Mouse (Mus musculus): ENCODE data around the gene Il1r2.
A peak's percentile ranks its signal among the peaks of the same experiment; 100 is the strongest.

Gene Il1r2

GRCm38 (mm10) chr1:40061359-40061758 lies 12.5 kb upstream of the Il1r2 start:
- DNase-seq = no peak

GRCm38 (mm10) chr1:40063409-40063808 lies 10.5 kb upstream of the Il1r2 start:
- no peak for DNase-seq

DNA sequence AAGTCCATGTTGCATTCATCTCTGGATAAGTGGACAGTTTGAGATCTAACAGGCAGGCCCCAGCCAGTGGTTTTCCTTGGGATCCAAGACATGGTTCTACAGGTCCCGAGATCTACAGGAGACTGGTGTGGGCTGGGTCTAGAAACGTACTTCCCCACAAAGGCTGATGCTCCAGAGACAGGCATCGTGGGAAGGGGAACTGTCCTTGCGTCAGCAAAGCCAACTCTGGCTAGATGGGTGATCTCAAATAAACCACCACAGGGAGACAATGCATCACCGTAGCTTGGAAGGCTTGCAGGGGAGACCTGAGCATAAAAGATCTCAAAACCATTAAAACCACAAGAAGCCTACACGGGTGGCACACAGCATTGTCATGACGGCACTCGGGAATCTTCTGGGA lies 9.4 kb upstream of the Il1r2 start:
- no peak for DNase-seq

DNA sequence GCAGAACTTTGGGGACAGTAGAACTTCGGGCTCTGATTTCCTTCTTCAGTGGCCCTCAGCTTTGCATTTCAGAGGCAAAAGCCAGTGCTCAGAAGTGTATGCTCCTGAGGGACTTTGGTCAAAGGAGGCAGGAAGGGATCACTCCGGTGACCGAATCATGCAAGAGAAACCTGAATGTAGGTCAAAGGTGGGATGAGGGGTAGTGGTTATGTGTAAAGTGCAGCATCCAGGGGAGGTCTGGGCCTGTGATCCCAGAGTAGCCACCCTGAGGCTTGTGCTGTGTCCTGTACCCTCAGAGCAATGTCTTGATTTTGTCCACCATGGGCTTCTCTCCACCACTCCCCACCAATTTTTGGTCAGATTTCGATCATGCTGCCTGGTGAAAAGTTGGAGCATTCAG lies 1.3 kb upstream of the Il1r2 start:
- DNase-seq = no peak

- DNase-seq = no peak
Measured at GRCm38 (mm10) chr1:40077328-40077727, 3.4 kb downstream of the Il1r2 start.

GRCm38 (mm10) chr1:40081041-40081440 lies 7.2 kb downstream of the Il1r2 start:
- DNase-seq = no peak

GRCm38 (mm10) chr1:40084386-40084785 lies 10.5 kb downstream of the Il1r2 start:
- DNase-seq = no peak

- DNase-seq = peak; percentile 38 to 60
Measured at GRCm38 (mm10) chr1:40085403-40086182, 11.7 kb downstream of the Il1r2 start.

- DNase-seq = no peak
Measured at GRCm38 (mm10) chr1:40091160-40091559, 17.3 kb downstream of the Il1r2 start.

- DNase-seq = no peak
Measured at GRCm38 (mm10) chr1:40092541-40092940, 18.7 kb downstream of the Il1r2 start.

DNA sequence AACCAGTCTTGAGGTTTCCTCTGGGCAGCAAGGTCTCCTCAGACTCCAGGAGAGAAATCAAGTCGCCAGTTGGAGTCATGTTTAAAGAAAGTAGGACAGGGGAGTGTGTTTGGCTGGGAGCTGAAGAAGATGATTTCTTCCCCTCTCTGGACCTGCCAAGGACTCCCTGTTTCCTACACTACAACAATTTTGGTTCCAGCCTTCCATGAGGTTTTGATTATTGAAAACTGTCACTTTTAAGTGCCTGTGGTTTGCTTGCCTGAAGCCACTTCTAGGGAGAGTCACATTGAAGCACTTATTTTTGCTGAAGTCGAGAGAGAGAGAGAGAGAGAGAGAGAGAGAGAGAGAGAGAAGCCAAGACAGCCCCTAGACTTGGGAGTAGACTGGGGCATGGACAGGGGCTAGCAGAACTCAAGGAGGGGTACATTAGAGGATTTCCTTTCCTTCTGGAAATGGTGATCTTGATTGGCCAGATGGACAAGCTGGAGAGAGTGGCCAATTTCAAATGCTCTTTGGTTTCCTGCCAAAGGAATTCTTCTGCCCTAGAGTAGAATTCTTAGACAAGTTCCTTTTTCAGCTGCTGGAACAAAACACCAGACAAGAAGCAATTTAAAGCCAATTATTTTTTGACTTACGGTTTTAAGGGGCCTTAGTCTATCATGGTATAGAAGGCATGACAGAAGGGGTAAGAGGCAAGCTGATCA lies 20.9 kb downstream of the Il1r2 start:
- no peak for DNase-seq

DNA sequence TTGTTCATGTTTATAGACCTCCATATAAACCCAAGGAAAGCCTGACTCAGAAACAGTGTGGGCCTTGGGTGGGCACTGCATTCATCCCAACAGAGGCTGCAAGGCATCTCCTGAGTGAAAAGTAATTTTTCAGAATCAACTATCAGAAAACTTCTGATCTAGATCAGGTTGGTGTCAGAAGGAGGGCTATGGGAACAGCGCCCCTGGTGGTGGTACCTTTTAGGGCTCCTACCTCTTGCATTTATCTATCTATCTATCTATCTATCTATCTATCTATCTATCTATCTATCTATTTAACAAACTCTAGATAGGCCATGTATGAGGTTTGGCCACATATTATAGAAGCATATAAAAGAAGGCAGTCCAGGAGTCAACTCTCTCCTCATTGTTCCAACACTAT lies 21.7 kb downstream of the Il1r2 start:
- peak in 1 of 2 experiments; percentile 8 for DNase-seq

GRCm38 (mm10) chr1:40106306-40106705 lies 32.4 kb downstream of the Il1r2 start:
- DNase-seq = no peak

DNA sequence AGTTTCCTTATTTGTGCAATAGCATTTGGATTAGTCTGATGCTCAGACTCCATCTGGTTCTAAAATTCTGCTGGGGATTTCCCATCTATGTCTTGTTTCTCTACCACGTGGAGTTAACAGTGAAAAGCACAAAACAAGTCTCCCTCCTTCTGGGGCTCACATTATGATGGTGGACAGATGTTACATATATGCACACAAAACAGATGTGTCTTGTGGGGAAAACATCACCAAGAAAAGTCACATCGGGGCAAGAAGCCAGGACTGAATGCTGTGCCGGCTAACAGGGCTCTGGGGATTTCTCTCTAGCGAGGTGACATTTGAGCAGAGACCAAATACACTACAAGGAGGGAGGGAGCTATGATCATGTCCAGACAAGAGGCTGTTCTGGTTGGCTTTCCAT lies 32.8 kb downstream of the Il1r2 start:
- no peak for DNase-seq

DNA sequence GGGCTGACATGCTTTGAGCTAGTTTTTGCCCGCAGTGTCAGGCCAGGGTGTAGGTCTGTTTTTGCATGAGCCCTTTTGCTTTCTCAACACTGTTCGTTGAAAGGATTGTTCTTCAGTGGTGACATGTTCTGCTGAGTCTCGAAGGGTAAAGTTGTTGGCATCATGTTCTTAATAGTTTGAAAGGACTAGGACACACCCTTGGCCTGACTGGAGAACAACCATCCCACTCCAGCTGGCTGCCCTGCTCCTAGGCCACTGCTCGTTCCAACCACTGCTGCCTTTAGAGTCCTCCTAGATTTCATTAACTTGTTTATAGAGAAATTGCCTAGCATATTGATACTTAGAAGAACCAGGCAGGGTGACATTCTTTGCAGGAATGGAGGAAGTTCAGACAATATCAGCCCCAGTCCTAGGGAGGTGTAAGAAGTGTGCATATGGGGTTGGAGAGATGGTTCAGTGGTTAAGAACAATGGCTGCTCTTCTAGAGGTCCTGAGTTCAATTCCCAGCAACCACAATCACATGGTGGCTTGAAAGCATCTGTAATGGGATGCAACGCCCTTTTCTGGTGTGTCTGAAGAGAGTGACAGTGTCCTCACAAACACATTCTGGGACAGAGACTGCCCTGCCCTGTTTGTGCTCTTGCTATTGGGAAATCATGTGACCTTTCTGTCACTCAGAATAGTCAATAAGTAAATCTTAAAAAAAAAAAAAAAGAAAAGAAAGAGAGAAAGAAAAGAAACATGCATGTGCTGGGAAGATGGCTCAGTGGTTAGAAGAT lies 34.3 kb downstream of the Il1r2 start:
- no peak for DNase-seq

- no peak for DNase-seq
Measured at GRCm38 (mm10) chr1:40109736-40110135, 35.9 kb downstream of the Il1r2 start.

DNA sequence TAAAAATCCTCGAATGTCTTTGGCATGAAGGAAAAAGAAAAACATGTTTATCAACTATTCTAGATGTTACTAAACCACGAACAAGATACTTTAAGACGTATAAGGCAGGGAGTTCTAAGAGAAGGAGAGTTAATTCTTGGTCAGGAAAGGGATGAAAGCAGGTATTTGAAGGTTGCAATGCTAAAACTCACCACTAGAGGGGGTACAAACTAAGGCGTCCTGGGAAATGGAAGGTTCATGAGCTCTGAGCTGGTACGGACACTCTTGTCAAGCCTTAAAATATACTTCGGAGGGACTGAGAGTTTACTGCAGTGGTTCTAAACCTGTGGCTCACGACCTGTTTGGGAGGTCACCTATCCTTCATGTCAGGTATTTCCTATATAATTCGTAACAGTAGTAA lies 41.4 kb downstream of the Il1r2 start:
- DNase-seq = peak; percentile 28 to 38

DNA sequence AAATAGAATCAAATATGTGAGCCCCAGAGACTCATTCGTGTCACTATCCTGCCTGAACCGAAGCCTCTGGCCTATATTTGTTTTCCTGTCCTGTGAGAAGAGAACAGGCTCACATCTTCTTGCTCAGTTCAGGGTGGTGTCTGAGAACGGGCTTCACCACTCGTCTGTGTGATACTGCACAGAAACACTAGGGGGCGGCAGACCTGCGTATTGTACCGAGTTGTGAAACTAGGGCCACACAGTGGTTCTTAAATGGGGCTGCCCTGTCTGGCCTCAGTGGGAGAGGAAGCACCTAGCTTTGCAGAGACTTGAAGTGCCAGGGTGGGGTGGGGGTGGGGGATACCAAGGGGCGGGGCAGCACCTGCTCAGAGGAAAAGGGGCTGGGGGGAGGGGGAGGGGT lies 42.5 kb downstream of the Il1r2 start:
- DNase-seq = peak; percentile 47 to 86

DNA sequence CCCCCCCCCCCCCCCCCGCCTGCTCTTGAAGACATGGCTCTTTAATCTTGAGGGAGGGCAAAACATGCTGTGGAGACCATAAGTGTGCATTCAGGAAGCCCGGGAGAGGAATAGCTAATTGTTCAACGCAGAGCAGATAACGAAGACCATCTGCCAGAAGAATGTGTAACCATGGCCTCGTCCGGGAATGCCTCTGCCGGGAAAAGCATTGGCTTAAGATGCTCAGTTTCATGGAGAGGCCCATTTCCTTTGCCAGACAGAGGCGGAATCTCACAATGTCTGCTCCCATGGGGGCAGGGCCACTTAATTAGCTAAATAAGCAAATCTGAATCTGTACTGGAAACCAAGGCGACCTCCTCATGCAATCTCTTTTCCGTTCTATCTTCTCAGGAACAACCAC lies 43.7 kb downstream of the Il1r2 start:
- peak; percentile 8 to 15 for DNase-seq

DNA sequence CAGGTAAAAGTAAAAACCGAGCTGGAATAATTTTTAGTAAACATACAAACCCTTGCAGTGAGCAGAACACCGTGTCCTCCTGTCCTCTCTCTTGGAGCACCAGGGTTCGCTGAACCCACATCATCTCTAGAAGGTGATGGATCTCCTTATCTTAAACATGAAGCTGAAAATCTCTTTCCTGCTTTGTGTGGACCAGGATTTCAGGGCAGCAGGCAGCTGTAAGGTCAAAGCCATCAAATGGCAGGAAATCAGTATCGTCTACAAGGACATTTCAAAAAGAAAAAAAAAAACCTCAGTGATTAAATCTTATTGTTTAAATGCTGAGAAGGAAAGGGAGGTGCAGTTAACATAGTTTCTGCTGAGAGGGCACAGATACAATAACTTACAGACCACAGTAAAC lies 50.4 kb downstream of the Il1r2 start:
- DNase-seq = no peak

DNA sequence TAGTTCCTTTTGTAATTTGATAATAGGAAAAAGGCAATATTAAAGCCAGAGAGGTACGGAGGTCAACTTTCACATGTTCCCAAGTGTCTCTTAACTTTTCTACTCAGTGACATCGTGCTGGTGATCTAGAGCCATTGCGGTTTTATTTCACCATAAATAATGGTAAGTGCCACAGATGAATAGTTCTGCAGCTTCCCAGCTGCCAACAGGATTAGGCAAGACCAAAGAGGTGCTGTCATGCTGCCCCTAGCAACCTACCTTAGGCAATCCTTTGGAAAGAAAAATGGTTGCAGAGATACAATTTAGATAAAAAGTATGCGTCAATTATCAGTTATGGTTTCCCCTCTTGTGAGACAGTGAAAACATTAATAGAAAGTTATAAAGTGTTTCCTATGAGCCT lies 54.6 kb downstream of the Il1r2 start:
- DNase-seq = no peak

DNA sequence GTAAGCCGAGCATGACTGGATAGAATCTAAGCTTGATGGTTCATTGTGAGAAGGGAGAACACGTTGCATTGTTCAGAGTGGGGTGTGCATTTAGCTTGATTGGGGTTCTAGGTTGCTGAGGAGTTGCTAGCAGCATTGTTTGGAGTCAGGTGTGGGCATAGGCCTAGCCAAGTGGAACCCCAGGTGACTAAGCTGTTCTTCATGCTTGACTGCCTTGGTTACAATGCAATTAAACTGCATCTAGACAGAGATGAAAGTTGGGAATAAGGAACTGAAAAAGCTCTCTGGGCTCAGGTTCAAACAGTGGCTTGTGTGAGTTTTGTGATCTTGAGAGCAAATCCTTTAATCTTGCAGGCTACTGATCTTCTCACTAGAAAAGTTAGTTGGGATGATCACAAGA lies 55.4 kb downstream of the Il1r2 start:
- no peak for DNase-seq

DNA sequence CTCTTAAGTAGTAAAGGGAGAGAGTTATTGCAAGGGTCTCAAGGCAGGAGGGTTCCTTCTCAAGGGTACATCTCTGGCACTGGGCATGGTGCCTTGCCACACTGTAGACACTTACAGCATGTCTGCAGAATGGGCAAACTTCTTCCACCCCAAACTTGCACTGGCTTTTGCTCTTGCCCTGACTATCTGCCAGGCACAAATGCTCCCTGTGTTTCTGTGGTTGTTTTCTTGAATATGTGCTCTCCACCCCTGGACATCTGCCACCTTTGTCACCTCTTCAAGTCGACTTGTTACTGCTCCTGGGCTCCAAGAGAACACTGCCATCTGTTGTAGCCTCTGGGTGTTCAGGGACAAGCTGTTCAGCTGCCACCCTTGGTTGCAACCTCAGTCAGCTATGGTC lies 57.8 kb downstream of the Il1r2 start:
- no peak for DNase-seq

DNA sequence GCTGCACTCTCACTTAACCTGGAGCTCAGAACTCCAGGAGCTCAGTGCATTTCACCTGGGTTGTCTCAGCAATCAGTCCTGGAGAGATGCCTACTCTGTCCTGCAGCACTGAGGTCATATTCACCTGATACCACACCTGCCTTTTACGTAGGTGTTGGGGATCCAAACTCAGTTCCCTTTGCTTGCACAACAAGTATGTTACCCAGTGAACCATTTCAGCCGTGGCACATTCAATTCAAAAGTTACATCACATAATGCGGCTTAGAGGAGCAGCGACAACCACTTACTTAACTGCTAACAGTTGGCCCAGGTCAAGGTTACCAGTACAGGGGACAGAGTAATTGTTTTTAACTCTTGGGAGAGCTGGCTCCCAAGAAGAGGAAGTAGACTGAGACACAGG lies 58.8 kb downstream of the Il1r2 start:
- no peak for DNase-seq

Data from kidney, adult 8-10 months (tissue).